Mouse (Mus musculus) adrenal gland, postnatal 14 days (tissue): ENCODE results near the gene Adprhl1. TPM values are rescaled to one million over a fixed set of nuclear protein-coding genes. Genes with fewer than 3 reads are reported as not detected.

Experiments
- DNase-seq: peaks from one replicate; pipeline ENCODE4 v3.0.0; 2021; ENCODE audit warnings: mixed read lengths
- microRNA-seq, 2 experiments: library from miRNA; unstranded; fragments of <30 nt; microRNA quantifications; one replicate each; pipeline ENCODE4 v1.2.0; 2021
- total RNA-seq: library from RNA; stranded (reverse); gene quantifications from 2 replicates; pipeline ENCODE4 v1.2.3, GENCODE M21; 2021

Gene Adprhl1
- total RNA-seq, 1 experiment from 2014 or later = 0.52 TPM

DNA sequence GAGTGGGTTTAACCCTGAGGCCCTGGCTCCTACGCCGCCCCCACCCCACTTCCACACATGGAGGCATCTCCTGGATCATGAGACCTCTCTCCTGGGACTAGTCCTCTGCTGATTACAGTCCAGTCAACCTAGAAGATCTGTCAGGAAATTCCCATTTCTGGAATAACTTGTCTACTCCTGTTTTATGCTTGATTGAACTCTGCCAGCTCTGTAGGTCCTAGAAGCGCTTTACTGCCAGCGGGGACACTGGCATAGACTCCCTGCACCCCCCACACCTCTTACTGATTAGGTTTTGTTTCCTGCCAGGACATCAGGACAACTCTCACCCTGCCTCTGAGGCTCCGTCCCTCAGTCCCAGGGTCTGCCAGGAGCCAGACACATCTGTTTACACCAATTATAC, 56.5 kb downstream of the Adprhl1 start:
- no peak for DNase-seq

DNA sequence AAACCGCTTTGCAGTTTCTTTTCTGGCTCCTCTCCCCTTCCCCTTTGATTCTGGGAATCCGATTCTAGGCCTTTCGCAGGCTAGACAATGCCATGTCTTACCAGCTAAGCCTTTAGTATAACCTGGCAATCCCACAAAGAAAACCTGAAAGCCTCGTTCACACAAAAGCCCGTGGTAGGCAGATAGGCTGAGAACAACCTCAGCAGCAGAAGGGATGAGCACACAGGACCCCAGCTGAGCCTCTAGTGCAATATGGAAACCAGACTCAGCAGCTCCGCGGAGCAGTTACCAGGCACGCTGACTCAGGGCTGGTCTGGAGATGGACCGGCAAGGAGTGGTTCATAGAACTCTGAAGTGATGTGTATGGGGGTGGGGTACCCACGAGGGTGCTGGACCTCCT, 59.1 kb downstream of the Adprhl1 start:
- no peak for DNase-seq

DNA sequence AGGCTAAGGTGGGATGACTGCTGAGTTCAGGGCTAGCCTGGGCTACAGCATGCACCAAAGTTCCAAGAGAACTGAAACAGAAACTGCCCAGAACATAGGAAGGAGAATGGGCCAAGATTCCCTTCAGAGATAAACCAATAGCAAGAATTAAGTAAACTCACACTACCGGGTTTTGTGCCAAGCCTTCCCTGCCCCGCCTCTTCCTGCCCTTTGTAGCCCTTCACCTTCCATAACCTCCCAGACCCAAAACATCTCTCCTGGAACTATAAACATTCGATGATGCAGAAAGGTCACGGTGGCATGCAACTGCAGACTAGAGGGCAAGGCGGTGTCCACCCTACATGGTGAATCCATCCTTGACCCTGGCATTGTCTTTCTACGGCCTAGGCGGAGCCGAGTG, 63.7 kb downstream of the Adprhl1 start:
- DNase-seq = no peak

DNA sequence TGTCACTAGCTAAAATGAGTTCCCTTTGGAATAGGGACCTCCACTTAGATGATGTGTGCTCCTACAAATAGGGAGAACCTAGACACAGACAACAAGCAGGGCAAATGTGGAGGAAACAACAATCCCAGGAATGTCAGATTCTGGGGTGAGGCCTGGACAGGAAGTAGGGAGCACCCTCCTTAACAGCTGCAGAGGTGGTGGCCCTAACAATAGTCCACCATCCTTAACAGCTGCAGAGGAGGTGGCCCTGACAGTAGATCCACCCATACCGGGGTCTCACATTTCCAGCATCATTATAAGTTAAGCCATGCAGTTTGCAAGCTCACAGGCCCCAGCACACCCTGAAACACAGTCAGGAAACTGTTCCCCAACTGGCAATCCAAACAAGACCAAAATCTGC, 65.1 kb downstream of the Adprhl1 start:
- no peak for DNase-seq

DNA sequence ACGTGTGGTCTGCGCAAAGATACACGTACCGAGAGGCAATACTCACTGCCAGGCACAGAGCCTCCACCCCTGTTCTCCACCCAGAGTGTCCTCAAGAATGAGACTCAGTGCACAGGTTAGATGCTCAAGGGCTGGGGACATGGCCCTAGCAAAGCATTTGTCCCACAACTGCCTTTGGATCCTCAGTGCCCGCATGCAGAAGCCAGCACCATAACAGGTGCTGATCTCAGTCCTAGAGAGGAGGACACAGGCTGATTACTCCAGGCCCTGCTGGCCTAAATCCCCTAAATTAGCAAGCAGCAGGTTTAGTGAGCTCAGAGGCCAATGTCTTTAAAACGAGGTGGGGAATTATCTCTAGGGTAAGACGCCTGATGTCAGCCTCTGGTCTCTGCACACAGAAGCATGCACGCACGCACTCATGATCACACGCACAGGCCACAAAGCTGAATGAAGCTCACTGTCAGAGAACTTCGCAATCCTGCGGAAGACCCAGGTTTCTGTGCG, 65.9 kb downstream of the Adprhl1 start:
- DNase-seq = no peak

DNA sequence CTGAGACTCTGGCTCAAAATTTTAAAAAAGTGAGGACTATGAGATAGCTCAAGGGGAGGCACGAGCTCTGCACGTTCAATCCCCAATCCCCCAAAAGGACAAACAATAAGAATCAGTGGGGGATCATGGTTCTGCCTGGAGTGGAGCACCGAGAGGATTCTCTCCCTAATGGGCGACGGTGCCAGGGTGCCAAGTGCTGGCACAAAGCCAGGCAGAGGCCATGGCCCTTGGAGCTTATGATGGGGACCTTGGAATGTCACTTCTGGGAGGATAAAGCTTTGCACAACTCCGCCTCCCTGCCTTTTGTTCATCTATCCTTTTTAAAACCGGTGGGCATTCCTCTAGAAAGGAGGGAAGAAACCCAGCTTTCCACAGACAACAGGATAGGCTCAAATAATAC, 66.3 kb downstream of the Adprhl1 start:
- peak; percentile 73 for DNase-seq

DNA sequence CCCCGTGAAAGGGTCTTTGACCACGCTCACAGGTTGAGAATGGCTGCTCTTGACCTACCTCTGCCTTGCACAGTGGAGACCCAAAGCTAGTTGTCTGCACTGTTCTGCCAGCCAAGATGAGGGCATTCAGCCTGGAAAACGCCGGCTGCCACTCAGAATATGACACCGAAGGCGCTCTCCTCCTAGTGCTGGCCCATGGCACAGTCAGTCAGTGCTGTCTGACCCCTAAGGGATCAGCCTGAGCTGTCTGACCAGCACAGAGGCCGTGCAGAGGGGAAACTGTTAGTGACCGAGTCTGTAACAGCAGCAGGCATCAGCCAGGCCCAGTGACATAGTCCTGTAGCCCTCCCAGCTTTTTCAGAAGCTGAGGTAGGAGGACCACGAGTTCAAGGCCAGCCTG, 66.7 kb downstream of the Adprhl1 start:
- no peak for DNase-seq

DNA sequence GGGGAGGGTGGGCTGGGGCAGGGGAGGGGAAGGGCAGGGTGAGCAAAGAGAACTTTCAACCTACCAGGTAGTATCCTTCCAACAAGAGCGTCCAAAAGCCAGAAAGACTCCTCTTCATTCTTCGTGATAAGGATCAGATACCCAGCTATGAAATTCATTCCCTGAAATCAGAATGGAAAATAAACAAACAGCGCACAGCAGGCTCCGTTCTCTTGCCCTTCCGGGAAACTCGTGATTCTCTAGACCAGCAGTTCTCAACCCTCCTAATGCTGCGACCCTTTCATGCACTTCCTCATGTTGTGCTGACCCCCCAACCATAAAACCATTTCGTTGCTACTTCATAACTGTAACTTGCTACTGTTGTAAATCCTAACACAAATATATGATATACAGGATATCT, 67.1 kb downstream of the Adprhl1 start:
- DNase-seq = no peak

DNA sequence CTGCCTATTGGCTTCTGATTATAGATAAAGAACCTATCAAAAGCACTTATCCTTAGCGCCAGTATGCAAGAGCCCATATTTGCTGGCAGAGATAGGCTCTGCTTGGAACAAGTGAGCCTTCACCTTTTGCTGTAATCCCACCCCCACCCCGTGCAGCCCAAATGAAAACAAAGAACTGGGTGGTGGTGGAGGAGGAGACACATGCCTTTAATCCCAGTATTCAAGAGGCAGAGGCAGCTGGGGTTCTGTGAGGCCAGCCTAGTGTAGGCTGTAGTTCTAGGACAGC, 72.3 kb downstream of the Adprhl1 start:
- no peak for DNase-seq

DNA sequence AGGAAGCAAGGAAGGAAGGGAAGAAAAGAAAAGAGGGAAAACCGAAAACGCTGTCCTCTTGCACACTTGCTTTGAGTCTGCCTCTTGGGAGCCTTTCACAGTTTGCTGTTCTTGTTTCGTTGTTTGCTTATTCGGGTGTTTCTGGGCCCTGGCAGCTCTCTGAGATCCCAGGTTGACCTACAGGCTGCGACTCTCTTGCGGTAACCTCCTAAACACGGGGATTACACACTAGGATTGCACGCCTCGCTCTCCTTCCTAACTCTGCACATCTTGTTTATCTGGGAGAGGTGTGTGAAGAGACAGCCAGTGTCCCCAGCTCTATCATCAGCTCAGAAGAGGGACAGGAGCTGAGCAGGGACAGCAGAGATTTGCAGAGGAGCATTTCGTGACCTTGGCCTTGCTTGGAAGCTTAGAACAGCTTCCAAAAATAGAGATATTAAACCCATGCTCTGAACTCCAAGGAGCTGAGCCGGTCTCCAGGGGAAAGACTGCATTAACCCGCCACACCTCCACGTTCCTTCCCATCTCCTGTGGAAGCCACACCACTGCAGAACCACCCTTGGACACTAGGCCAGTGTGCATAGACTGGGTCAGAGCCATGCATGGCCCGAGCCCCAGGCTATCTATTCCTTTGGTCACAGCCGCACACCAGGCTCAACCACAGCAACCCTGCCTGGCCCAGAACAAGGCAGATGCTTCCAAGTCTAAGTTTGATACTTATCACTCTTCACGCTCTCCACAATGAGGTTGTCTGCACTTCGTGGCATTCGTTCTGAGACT, 72.9 kb downstream of the Adprhl1 start:
- peak; percentile 44 for DNase-seq

DNA sequence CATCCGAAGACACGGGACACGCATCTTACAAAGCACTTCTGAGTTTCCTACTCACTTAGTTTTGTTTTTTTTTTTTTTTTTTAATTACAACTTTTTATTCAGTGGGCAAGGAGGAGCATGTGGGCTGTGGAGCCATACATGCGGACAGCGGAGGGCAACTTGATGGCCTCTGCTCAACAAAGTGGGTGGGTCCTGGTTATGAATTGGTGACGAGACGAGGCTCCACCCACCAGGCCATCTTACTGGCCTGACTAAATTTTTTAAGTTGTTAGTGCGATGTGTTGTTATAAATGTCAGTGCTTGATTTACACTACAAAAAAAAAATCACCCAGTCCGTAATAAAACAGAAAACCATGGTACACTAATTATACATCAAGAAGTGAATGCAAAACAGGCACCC, 73.6 kb downstream of the Adprhl1 start:
- DNase-seq = peak; percentile 43

DNA sequence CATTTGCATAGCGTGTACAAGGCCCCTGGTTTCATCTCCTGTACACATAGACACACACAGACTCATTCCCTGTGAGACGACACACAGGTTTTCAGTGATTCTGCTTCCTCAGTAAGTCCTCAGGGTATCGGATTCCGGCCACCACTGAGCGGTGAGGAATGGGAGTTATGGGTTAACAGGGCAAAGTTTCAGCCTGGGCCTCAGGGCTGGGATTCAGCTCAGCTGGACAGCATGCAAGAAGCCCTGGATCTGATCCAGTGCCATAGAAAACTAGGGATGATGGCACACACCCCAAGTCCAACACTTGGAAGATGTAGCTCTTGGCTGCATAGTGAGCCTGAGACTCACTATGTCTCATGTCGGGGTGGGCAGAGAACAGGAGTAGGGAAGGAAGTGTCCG, 74.0 kb downstream of the Adprhl1 start:
- no peak for DNase-seq

DNA sequence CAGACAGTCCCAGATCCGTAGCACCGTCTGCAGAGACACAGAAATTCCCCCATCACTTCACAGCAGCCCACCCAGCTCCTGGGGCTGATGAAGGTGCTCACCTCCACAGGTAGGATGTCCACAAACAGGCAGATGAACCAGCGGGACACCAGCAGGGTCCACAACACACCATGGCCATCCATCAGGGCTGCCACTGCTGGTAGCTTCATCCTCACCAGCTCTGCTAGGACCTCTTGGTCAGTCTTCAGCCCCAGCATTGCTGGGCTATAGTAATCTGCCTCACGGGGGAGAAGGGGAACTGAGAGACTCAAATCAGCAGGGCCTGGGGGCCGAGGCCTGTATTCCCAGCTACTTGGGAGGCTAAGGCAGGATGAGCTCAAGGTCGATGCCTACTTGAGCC, 74.5 kb downstream of the Adprhl1 start:
- DNase-seq = no peak

DNA sequence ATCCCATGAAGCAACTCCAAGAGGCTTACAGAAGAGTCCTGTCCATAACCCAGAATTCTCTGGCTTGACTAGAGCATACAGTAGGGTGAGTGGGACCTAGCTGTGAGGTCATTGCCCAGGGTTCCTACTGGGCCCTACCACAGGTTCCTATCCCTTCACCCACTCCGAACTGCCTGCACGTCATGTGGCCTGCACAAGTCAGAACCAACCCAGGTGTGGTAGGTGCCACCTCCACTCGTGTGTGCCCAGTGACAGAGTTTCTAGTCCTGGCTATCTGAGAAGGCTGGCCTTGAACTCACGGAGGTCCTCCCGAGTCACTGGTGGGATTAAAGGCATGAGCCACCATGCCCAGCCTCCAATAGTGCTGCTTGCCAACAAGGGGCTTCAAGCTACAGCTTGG, 75.8 kb downstream of the Adprhl1 start:
- DNase-seq = no peak

DNA sequence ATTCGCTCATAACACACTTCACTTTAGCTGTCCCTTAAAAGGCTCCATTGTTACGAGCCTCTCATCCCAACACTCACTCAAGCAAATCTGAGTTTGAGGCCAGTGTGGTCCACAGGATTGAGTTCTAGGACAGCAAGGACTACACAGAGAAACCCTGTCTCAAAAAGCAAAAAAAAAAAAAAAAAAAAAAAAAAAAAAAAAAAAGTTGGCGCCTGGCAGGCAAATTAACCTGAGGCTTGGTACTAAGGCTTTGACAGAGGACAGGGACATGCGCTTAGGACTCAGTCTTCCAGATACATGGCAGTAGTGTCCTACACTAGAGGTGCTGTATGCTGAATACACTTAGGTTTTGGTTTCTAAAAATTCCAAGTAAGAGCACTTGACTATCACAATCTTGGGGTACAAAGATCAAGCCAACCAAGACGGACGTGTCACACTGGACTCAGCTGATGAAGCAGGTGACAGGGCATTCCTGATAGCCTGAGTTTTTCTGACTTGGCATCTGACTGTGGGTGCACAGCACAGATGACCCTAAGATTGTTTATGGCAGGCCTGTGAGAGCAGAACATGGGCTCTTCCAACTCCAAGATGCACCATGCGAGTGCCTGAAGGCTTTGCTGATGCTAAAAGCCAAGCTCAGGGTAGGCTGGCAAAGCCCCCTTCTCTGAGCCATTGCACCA, 76.6 kb downstream of the Adprhl1 start:
- DNase-seq = no peak

DNA sequence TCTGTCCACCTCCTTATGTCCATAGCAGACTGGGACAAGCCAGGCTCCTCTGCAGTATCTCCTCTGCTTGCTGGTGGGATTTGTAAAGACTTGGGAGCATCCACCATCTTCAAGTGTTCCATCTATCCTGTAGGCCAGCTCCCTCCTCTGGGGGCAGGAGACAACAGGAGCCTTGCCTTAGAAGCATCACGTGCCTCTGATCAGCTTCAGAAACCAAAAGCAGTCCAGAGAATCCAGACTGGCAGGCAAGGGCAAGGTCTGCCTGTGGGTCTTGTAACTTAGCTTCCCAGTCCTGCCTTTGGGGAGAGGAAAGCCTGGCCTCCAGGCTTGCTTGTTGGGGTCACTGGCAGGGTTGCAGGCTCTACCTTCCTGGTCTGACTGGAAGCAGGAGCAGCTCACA, 78.3 kb downstream of the Adprhl1 start:
- no peak for DNase-seq

DNA sequence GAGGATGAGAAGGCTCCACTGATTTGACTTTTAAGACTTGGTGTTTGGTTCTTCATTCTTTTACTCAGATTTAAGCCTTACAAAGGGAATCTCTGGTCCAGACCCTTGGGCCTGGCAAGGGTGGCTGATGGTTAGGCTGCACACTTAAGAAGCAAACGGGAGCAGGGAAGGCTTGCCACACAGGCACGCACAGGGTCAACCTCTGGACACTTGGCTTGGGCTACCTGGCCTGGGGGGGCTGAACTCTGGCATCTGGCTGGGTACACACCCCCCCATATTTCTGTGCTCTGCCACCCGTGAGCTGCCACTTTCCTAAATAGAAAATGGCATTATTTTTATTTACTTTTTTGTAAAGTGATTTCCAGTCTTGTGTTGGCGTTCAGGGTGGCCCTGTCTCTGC, 79.2 kb downstream of the Adprhl1 start:
- DNase-seq = no peak

DNA sequence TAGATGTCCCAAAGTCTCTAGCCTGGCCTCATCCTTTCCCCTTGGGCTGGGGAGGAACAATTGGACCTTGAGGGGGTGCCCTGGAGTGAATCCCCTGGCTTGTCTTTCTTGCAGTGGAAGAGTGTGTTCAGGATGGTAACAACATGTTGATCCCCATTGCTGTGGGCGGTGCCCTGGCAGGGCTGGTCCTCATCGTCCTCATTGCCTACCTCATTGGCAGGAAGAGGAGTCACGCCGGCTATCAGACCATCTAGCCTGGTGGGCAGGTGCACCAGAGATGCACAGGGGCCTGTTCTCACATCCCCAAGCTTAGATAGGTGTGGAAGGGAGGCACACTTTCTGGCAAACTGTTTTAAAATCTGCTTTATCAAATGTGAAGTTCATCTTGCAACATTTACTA, 79.7 kb downstream of the Adprhl1 start:
- no peak for DNase-seq

Small RNA genes within 50 kb of the gene (microRNA-seq; reads per million reads assigned to microRNA genes)
- 9.9 to 14.1 reads per million in 2 experiments for gene Mir1968

Other genes with a start within 250 kb of the Adprhl1 start
- gene F7, start 228.1 kb downstream of the Adprhl1 start, total RNA-seq = 1.3 and 13.2 TPM in 2 replicates
- gene F10, start 216.9 kb downstream of the Adprhl1 start, total RNA-seq = 4.9 and 76.6 TPM in 2 replicates
- 1.0 and 28.4 TPM in 2 replicates for gene Proz, start 193.2 kb downstream of the Adprhl1 start, total RNA-seq
- 19.9 and 23.5 TPM in 2 replicates for gene Pcid2, start 148.7 kb downstream of the Adprhl1 start, total RNA-seq
- 94.0 and 100 TPM in 2 replicates for gene Cul4a, start 148.5 kb downstream of the Adprhl1 start, total RNA-seq
- gene Lamp1, start 95.0 kb downstream of the Adprhl1 start, total RNA-seq = 348 and 368 TPM in 2 replicates
- gene Grtp1, start 53.5 kb downstream of the Adprhl1 start, total RNA-seq = 7.9 and 9.2 TPM in 2 replicates
- gene Dcun1d2, start 34.0 kb upstream of the Adprhl1 start, total RNA-seq = 23.1 and 24.8 TPM in 2 replicates
- gene Tmco3, start 34.0 kb upstream of the Adprhl1 start, total RNA-seq = 21.5 and 23.7 TPM in 2 replicates
- 72.4 and 74.4 TPM in 2 replicates for gene Tfdp1, start 84.6 kb upstream of the Adprhl1 start, total RNA-seq
- not detected in 2 replicates for gene Atp4b, start 142.7 kb upstream of the Adprhl1 start, total RNA-seq
- 0.08 TPM in 1 of 2 replicates, not detected in the other for gene Grk1, start 150.9 kb upstream of the Adprhl1 start, total RNA-seq
- gene Tmem255b, start 181.0 kb upstream of the Adprhl1 start, total RNA-seq = 3.1 and 3.6 TPM in 2 replicates
- 76.0 and 81.6 TPM in 2 replicates for gene Gas6, start 240.3 kb upstream of the Adprhl1 start, total RNA-seq